Mouse (Mus musculus) heart, postnatal 10 days (tissue): ENCODE measurements around the gene BC049715. TPM values are rescaled to one million over a fixed set of nuclear protein-coding genes. Genes with fewer than 3 reads are reported as not detected.
"Not testable (repeated sequence)": the region's sequence is repeated elsewhere in the genome, so short reads cannot be mapped to it uniquely, and the experiment has no call there.

Experiments used
- DNase-seq, 2 experiments: peaks; one replicate each; pipeline ENCODE4 v3.0.0; 2021
- intact Hi-C: fragments of 180-260 bp; cut with DNase I; formaldehyde crosslinking; loops from one replicate; pipeline ENCODE4 v1.15.1; 2025
- total RNA-seq, 2 experiments: library from RNA; stranded (reverse); gene quantifications; 2 replicates each; pipeline ENCODE4 v1.2.3; 2021

BC049715 gene
- total RNA-seq = 1 to 10 TPM; 1.0 to 1.8 TPM

DNA sequence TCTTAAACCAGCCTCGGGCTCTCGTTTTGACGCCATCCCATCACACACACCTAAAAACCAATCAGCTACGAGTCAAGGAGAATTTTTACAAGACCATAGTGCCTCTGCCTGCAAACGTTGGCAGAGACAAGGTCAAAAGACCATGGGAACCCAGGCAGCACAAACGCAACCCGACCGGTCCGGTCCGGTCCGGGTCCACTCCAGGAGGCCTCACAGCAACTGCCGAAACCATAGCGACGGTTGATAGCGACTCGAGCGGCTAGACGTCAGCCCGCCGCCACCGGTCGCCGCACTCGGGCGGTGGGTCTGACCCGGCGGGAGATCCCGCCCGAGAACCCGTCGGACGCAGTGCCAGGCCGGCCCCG is at the start of gene BC049715:
BC049715 (plus strand) TSS at position 111 of the 365 bp plus-strand sequence.
- DNase-seq = no peak
- intact Hi-C loops = loop anchor here (1.0 to 10.0 kb wide), 2 partner anchors 23 to 907 kb away; partner anchors contain the start of genes Hist4h4 and Strap

DNA sequence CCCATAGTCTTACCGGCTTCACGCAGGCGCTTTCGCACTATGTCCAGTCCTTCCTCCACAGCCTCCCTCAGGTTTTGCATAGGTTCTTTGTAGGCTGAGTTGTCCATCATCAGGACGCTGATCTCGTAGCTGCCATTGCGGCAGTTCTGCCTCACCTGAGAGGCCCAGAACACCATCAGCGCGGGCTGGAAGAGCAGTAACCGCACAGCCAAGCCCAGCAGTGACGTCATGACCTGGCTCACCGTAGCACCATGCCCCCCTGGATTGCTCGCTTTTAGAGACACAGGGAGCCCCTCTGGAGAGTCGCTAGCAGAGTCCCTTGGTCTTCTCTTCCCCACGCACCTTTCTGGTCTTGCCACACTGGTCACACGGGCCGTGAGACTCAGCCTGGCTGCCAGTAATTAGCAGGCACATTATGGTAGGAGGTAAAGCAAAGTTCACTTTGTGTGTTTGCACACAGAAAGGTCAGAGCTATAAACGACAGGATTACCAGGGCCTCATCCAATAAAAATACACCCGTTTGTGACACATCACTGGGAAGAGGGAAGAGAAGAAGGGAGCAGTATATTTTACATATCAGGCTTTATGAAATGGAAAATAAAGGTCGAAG is 45.9 kb upstream of the BC049715 start, which contains the start of gene Gucy2c:
Gucy2c (minus strand) TSS at position 389 of the 610 bp plus-strand sequence.
- intact Hi-C loops = no loop called here
- no peak for DNase-seq

DNA sequence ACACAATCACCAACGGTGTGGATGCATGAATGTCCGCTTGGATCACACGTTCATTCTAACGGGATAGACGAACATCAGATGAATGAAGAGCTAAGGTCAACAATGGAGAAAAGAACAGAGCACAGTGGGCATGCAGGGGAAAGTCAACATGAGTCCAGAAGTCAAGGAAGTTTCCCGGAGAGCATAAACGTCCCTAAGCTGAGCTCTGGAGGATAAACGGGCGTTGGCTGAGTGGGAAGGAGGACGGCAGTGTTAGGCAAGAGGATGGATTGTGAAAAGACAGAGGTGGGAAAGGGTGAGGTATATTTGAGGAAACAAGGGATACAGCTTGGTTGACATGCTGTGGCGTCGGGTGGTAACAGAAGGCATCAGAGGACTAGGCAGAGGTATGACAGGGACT is 45.3 kb upstream of the BC049715 start:
- intact Hi-C loops = no loop called here
- no peak for DNase-seq

DNA sequence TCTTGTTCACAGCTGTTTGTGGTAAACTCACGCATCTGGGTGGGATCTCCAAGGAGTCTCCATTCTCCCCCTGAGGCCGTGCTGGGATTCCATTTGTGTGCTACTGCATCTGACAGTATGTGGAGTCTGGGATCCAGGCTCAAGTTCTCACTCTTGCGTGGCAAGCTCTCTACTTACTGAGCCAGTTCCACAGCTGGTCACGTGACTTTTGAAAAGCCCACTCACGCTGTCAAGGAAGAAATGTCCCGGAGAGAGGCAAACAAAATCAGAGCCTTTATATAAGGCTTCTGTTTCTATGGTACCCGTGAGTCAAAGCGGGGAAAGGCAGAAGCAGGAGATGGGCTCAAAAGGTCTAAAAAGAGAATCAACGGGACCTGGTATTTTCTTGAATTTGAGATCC is 44.7 kb upstream of the BC049715 start:
- intact Hi-C loops = no loop called here
- no peak for DNase-seq

DNA sequence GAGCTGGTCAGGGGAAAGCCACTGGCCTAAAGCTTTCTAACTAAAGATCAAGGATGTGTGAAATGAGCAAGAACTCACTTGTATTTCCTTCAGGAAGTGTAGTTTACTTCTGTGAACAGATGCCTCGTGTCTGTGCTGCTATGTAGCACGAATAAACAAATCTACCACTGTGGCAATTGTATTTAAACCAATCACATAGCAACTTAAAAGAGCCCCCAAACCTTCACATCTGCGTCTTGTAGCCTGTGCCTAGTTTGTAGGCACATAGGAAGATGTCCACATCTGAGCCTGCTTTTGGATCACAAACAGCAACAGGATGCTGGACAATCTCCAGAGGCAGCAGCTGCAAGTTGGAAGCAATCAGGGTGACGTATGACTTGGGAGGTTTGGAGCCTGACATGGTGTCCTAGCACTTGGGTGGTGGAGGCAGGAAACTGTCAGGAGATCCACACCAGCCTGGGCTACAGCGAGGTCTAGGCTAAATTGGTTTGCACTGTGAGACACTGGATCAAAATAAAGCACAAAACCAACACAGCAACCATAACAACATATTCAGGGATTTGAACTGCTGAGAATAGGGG is 37.9 kb upstream of the BC049715 start:
- intact Hi-C loops = no loop called here
- peak; percentile 88 for DNase-seq

DNA sequence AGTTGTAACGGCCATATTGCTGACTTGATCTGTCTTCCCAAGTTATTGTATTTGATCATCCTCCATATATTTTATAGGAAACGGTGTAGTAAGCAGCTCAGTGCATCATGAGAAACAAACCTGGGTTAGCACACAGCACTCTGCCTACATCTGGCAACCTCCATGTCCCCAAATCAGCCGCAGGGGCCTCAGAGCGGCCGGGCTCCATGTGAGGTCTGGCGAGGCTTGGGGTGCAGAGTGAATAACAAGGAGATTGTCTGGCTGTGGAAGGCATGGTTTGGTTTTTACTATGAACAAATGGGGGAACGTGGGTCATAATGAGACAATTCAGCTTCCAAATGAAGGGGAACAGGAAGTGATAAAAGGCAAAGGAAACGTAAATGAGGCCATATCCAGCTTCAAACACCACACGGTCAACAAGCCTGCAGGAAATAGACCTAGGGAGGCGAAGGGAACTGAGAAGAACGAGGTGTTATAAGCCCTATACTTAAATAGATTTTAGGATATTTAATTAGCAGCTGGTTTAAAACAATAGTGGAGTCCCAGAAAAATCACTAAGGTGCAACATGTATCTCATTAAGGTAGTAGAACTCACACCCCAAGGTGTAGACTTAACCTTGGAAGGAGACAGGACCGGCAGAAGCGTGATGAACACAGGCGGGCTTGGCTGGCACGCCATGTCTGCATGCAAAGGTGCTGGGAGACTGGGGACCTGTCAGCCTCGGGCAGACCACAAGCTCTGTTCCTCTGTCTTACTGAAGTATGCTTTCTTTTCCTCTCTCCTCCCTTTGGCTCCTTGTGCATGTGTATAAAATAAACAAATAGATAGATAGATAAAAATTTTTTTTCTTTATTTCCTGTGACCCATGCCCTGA is 34.3 kb upstream of the BC049715 start:
- intact Hi-C loops = no loop called here
- DNase-seq = no peak

DNA sequence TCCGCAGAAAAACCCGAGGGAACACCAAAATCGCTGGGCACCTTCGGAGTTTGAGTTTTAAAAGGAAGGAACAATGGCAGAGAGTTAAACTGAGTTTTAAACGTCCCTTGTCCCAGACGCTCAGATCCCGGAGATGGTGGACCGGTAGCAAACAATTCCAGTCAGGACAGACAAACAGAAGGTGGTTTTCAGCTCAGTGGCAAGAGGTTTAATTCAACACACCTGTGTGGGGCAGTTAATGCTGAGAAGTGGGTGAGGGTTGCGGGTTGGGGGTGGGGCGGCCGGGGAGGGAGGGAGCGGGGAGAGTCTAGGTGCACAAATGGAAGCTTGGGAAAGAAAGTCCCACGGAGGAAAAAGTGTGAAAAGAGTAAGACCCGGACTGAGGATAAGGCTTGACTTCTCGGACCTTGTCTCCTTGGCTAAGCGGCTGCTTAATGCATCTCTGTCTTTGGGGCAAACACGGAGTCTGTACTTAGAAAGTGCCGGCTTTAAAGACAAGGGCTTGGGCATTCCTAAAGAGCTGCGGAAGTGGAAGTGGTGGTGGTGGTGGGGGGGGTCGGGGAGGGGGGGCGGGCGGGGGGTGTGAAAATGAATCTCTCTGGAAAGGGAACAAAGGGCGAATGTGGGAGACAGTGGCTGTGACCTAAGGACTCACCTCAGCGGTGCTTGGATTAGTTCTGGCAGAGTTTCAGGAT is 33.4 kb upstream of the BC049715 start:
- DNase-seq = no peak
- intact Hi-C loops = no loop called here

DNA sequence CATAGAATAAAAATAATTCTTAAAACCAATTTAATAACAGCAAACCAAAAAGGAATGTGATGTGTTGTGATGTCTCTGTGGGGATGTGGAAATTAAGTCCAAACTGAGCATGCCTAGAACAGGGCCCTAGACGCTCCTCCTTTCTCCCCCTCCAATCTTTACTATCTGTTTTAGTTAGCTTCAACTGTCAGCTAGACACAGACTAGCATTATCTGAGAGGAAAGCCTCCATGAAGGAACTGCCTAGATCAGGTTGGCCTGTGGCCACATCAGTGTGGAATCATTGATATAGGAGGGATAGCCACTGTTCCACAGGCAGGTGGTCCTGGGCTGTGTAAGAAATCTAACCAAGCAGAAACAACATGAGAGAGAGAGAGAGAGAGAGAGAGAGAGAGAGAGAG is 32.3 kb upstream of the BC049715 start:
- intact Hi-C loops = no loop called here
- no peak for DNase-seq

DNA sequence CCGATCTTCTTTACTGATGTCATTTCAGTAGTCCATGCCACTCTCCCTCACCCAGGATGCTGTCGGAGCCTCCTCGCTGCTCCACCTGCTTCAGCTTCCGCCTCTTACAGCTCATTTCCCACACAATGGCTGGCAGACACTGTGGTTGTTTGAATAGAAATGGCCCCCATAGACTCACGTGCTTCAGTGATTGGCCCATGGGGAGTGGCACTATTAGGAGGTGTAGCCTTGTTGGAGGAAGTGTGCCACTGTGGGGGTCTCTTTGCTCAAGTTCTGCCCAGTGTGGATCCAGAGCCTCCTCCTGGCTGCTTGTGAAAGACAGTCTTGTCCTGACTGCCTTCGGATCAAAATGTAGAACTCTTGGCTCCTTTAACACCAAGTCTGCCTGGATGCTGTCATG is 31.6 kb upstream of the BC049715 start:
- DNase-seq = no peak

DNA sequence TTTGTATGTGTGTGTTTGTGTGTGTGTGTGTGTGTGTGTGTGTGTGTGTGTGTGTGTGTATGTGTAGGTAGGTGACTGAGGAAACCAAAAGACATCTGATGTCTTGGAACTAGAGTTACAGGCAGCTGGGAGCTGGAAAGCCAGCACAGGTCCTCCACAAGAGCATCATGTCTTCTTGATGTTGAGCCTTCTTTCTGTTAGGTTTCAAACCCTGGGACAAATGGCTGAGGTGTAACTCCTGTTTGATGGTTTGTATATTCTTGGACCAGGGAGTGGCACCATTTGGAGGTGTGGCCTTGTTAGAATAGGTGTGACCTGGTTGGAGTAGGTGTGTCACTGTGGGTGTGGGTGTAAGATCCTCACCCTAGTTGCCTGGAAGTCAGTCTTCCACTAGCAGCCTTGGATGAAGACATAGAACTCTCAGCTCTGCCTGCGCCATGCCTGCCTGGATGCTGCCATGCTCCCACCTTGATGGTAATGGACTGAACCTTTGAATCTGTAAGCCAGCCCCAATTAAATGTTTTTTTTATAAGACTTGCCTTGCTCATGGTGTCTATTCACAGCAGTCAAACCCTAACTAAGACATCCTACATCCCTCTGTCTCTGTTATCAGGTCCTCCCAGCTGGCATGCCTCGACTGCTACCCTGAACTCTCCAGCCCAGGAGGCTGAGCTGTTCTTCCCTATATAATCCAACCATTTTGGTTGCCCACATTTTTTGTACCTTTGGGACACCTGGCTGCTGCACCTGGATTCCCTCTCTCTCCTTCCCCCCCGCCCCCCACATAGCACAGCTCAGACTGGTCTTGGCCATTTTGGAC is 29.3 kb upstream of the BC049715 start:
- not testable (repeated sequence) for DNase-seq

More for the DNA sequence above, 31.6 kb upstream of the BC049715 start:
- intact Hi-C loops = no loop called here

DNA sequence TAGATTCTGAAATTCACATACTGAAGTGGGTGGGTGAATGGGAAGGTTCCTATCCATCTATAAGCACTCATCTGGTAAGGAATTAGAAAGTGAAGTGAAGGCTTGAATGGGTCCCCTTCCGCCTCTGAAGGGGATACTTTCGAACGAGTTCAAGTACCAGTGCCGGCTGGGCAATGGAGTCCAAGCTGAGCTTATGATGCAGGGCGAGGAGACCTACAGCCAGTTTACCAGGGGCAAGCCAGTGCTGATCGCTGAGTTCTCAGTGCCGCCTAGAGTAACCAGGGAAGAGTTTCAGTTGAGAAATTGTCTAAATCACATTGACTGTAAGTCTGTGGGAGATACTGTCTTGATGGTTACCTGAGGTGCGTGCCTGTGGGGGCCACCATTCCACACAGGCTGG is 26.7 kb upstream of the BC049715 start:
- DNase-seq = no peak
- intact Hi-C loops = no loop called here

More for the DNA sequence above, 29.3 kb upstream of the BC049715 start:
- intact Hi-C loops = not testable (repeated sequence)

DNA sequence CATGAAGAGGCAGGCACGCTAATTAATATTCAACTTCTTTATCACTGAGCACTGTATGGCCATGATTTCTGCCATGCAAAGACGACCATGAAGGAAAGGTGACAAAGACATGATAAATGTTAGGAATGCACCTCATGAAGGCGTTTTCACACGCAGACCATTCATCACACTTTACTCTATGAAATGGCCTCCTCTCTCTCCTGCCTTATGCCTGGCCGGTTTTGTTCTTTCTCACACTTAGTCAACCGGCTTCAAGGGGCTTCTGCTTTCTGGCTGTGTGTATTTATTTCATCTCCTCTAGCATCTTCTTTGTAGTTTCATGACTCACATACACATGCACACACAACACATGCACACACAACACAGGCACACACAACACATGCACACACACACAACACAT is 26.2 kb upstream of the BC049715 start:
- intact Hi-C loops = no loop called here
- no peak for DNase-seq

DNA sequence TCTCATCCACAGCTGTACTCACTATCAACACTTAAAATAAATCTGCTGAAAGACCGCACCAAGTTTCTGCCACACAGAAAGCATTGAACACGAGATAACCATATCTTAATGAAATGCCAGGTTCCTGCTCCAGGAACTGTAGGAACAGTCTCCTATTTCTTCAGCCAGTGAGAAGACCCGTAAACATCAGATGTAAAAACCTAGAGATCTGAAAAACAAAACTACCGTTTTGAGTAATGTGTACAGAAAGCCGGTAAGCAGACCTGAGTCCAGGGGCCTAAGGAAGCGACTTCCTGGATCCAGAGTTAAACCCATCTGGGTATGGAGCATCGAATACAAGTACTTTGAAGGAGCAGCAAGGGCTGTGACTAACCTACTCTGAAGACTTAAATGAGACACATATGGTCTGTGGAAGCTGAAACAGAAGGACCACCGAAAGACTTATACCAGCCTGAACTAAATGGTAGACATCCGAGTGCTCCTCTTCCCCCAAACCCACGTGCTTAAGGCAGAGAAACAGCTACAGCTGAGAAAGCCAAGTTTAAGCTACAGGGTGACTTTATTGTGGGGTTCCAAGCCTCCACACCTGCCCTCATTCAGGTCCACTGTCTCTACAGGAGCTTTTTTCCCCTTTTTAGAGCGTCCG is 24.2 kb upstream of the BC049715 start:
- intact Hi-C loops = no loop called here
- DNase-seq = no peak

DNA sequence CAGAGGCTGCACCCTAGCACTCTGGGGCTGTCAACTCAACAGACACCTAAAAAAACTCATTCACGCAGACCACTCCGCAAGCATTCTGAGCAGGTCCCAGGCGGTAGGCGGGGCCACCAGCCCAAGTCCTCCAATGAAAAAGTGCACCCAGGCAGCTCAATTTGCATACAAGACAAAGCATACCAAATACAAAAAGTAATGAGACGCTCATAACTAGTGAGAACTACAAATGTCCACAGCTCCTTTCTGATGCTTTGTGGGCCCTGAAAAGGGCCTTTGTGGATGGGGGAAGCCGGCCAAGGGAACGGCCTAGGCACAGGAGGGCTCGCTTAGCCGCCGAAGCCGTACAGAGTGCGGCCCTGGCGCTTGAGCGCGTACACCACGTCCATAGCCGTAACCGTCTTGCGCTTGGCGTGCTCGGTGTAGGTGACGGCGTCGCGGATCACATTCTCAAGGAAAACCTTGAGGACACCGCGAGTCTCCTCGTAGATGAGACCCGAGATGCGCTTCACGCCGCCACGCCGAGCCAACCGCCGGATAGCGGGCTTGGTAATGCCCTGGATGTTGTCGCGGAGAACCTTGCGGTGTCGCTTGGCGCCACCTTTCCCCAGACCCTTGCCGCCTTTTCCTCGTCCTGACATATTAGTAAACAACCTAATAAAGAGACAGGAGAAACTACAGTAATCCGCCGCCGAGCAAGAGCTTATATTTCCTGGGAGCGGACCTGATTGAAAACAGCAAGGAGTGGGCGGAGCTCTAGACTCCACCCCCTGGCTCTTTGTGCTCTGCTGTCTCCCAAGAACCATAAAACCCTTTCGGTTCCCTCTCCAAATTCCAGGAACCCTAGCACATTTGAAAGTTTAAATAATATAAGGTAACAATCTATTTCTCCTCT is 23.4 kb upstream of the BC049715 start, which contains the start of gene Hist4h4:
Hist4h4 (minus strand) TSS at position 677 of the 895 bp plus-strand sequence.
- intact Hi-C loops = loop anchor here (1.0 to 2.0 kb wide), 2 partner anchors 23 to 53 kb away; partner anchors contain the start of genes Art4 and BC049715
- DNase-seq = peak; percentile 98 to 99

DNA sequence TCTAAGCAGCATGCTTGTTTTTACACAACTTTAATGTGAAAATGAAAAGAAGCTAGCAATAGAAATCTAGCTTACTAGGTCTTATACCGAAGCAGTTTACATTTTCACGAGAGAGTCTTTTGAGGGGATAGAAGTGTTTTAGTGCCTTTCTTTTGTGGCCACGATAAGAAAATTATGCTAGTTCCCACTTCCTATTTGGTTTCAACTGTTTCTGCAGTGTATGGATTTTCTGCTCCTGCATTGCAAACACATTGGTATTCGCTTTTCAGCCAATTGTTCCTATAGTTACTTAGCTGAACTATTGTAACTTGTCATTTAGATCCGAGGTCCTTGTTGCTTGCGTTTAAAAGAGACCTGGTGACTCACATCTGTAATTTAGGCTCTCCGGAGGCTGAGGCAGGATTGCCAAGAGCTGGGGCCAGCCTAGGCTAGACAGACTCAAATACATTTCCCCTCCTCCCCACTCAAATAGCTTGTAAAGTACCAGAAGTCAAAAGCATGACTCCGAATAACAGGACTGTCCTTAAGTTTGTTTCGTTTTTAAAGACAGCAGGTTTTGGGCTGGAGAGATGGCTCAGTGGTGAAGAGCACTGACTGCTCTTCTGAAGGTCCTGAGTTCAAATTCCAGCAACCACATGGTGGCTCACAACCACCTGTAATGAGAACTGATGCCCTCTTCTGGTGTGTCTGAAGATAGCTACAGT is 22.6 kb upstream of the BC049715 start:
- no peak for DNase-seq
- intact Hi-C loops = loop anchor here (1.0 to 2.0 kb wide), 2 partner anchors 22 to 52 kb away; partner anchors contain the start of genes Art4 and BC049715

DNA sequence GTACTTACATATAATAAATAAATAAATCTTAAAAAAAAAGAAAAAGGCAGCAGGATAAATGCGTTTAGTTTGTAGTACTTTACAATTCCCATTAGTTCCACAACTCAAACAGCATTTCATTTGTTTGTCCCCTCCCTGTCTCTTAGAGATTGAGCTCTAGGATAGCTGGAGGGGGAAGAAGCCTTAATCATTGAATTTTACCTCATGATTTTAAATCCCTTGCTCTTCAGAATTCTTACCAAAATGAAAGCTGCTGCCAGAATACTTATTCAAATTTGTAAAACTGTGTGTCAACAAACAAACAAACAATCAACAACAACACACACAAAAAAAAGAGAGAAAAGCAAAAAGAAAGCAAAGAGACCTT is 22.0 kb upstream of the BC049715 start:
- no peak for DNase-seq
- intact Hi-C loops = loop anchor here (2.0 kb wide), 1 partner anchor 51 kb away; the partner anchor contains the start of gene Art4

DNA sequence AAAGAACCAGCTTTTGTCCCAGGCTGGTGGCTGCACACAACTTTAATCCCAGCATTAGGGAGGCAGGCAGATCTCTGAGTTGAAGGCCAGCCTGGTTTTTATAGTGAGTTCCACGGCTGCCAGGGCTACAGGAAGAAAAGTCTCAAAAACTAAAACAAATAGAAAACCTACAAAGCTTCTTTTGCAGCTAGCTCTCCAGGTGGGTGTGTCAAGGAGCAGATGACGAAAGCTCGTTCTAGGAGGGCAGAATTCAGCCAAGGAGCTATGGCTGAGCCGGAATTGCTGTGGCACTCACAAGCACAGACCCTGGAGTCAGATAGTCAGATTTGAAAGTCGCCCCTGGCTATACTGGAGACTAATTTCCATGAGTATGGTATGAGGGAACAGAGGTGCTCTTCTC is 20.6 kb upstream of the BC049715 start:
- DNase-seq = no peak
- intact Hi-C loops = no loop called here
